Mouse (Mus musculus): ENCODE results near the gene Marveld1.

The Marveld1 gene

GRCm38 (mm10) chr19:42170025-42170969 lies 23.1 kb downstream of the Marveld1 start:
- peak; percentile 93 for DNase-seq (ENCODE audit: low read depth, low spot score)

GRCm38 (mm10) chr19:42176841-42177240 lies 29.6 kb downstream of the Marveld1 start:
- DNase-seq (ENCODE audit: low read depth, low spot score), result no peak

GRCm38 (mm10) chr19:42177461-42177860 lies 30.3 kb downstream of the Marveld1 start:
- DNase-seq (ENCODE audit: low read depth, low spot score), result no peak

- no peak for DNase-seq (ENCODE audit: low read depth, low spot score)
These were observed 32.2 kb downstream of the Marveld1 start for GRCm38 (mm10) chr19:42179356-42179755.

- no peak for DNase-seq (ENCODE audit: low read depth, low spot score)
These were observed 35.5 kb downstream of the Marveld1 start for GRCm38 (mm10) chr19:42182673-42183072.

GRCm38 (mm10) chr19:42189735-42190134 lies 42.5 kb downstream of the Marveld1 start:
- DNase-seq (ENCODE audit: low read depth, low spot score), result no peak

GRCm38 (mm10) chr19:42190494-42190893 lies 43.3 kb downstream of the Marveld1 start:
- peak; percentile 30 for DNase-seq (ENCODE audit: low read depth, low spot score)

- DNase-seq (ENCODE audit: low read depth, low spot score), result no peak
These were observed 46.1 kb downstream of the Marveld1 start for GRCm38 (mm10) chr19:42193311-42193710.

- DNase-seq (ENCODE audit: low read depth, low spot score), result no peak
These were observed 49.2 kb downstream of the Marveld1 start for GRCm38 (mm10) chr19:42196378-42196777.

- DNase-seq (ENCODE audit: low read depth, low spot score), result no peak
These were observed 49.9 kb downstream of the Marveld1 start for GRCm38 (mm10) chr19:42197066-42197465.

GRCm38 (mm10) chr19:42198026-42198425 lies 50.8 kb downstream of the Marveld1 start:
- DNase-seq (ENCODE audit: low read depth, low spot score), result no peak

Measured in c-Kit-negative CD71-positive TER-119-positive erythroid progenitor cells, embryonic 14.5 days (primary cell).